Mouse (Mus musculus) testis, adult 2 months (tissue): Measurements from ENCODE around the gene Kcng4. TPM values are rescaled to one million over a fixed set of nuclear protein-coding genes. Genes with fewer than 3 reads are reported as not detected.

ENCODE experiments used
- H3K27ac ChIP-seq: fragments of 200-500 bp; 2 replicates; pipeline ENCODE4 v1.5.1; 2012; ENCODE audit warnings: low read depth, low read length; ENCODE audit not compliant: control insufficient read depth, insufficient read depth
- H3K27me3 ChIP-seq: fragments of 200-500 bp; 2 replicates; pipeline ENCODE4 v1.6.1; 2012; ENCODE audit warnings: mild to moderate bottlenecking, low read length, moderate library complexity; ENCODE audit not compliant: control insufficient read depth, insufficient read depth
- H3K36me3 ChIP-seq: fragments of 200-500 bp; 2 replicates; pipeline ENCODE4 v1.6.1; 2012; ENCODE audit warnings: mild to moderate bottlenecking, low read length; ENCODE audit not compliant: control insufficient read depth, insufficient read depth
- H3K4me1 ChIP-seq: fragments of 200-500 bp; 2 replicates; pipeline ENCODE4 v1.6.1; 2012; ENCODE audit warnings: low read length; ENCODE audit not compliant: control insufficient read depth, insufficient read depth
- H3K4me3 ChIP-seq: fragments of 200-500 bp; 2 replicates; pipeline ENCODE4 v1.5.1; 2012; ENCODE audit warnings: low read depth, mild to moderate bottlenecking, low read length, moderate library complexity, mixed read lengths; ENCODE audit not compliant: control insufficient read depth
- CTCF ChIP-seq: fragments of 200-500 bp; IDR thresholded peaks from 2 replicates; pipeline ENCODE4 v1.5.1; 2012; ENCODE audit warnings: low read depth, mild to moderate bottlenecking, inconsistent platforms, low read length, moderate library complexity; ENCODE audit not compliant: control insufficient read depth, insufficient read depth, insufficient replicate concordance
- POLR2A ChIP-seq: fragments of 200-500 bp; IDR thresholded peaks from 2 replicates; pipeline ENCODE4 v1.6.1; 2012; ENCODE audit warnings: low read depth, mild to moderate bottlenecking, inconsistent platforms, low read length, moderate library complexity; ENCODE audit not compliant: control insufficient read depth
- polyA plus RNA-seq: library from polyadenylated mRNA; depleted of rRNA; stranded (reverse); fragments of >200 nt; gene quantifications from 2 replicates; pipeline ENCODE4 v1.2.3, GENCODE M21; 2012; rRNA removed

Gene Kcng4
- polyA plus RNA-seq, 1 experiment, result 13.3 TPM

DNA sequence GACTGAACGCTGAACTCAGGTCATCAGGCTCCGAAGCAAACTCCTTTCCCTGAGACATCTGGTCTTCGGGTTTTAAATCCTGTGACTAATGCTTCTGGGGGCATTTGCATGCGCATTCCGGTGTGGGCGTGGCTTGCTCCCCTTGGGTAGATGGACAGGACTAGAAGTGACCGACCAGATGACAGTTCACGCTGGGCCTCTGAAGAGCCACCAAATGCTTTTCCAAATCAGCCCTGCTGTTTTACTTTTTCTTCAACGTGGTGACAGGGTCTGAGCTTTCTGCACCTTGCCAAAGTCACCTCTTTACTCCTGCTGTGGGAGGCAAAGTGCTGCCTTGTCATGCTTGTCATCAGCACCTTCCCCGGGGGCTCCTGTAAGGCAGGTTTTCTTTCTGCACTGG, 46.6 kb downstream of the Kcng4 start:
- Histone ChIP-seq H3K27ac (no peak overlapping the region), H3K36me3 (peaks cover 4% of the 10 kb centered on the region), H3K27me3 (no peaks in the 10 kb centered on the region), H3K4me1 (no peaks in the 10 kb centered on the region), H3K4me3 (no peak overlapping the region)
- TF ChIP-seq CTCF (no peak), POLR2A (0 out of 2 replicates have a peak, but pooled peaks have one; percentile 12)

DNA sequence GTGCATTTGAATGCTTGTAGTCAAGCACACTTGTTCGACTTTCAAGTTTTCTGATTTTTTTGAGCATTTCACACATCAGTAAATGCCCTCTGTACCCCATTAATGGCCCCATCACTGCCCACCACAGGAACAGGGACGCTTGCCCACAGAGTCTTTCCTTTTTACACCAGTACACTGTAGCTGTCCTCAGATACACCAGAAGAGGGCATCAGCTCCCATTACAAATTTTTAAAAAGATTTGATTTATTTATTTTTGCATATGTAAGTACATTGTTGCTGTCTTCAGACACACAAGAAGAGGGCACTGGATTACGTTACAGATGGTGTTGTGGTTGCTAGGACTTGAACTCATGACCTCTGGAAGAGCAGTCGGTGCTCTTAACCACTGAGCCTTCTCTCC, 47.2 kb downstream of the Kcng4 start:
- Histone ChIP-seq H3K4me1 (no peaks in the 10 kb centered on the region), H3K27ac (no peak overlapping the region), H3K4me3 (no peak overlapping the region), H3K36me3 (peaks cover 4% of the 10 kb centered on the region), H3K27me3 (no peaks in the 10 kb centered on the region)
- TF ChIP-seq CTCF (no peak), POLR2A (no peak)

DNA sequence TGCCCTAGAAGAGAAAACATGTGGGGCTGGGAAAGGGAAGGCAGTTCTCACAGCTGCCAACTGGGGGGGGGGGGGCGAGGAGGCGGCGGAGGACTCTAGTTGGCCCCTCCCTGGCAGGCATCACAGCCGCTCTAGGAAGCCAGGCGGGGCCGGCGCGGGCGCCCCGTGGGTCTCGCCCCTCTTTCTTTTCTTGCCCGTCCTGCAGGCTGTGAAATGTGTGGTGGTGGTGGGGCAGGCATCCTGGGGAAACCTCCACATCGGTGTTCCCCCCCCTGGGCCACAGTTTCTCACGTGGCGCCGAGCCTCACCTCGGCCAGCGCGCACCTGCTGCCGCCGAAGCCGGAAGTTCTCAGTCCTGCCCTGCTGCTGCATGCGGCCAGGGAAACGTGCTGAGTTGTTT, 49.6 kb downstream of the Kcng4 start:
- no peak overlapping the region; the same call in none of the 2 replicates for H3K4me3 ChIP-seq
- H3K27ac ChIP-seq, result no peak overlapping the region
- H3K36me3 ChIP-seq, result no peaks in the 10 kb centered on the region; the same call in 1 of the 2 replicates
- TF ChIP-seq POLR2A (no peak), CTCF (no peak)
- no peaks in the 10 kb centered on the region for H3K27me3 ChIP-seq
- no peaks in the 10 kb centered on the region; the same call in 1 of the 2 replicates for H3K4me1 ChIP-seq

DNA sequence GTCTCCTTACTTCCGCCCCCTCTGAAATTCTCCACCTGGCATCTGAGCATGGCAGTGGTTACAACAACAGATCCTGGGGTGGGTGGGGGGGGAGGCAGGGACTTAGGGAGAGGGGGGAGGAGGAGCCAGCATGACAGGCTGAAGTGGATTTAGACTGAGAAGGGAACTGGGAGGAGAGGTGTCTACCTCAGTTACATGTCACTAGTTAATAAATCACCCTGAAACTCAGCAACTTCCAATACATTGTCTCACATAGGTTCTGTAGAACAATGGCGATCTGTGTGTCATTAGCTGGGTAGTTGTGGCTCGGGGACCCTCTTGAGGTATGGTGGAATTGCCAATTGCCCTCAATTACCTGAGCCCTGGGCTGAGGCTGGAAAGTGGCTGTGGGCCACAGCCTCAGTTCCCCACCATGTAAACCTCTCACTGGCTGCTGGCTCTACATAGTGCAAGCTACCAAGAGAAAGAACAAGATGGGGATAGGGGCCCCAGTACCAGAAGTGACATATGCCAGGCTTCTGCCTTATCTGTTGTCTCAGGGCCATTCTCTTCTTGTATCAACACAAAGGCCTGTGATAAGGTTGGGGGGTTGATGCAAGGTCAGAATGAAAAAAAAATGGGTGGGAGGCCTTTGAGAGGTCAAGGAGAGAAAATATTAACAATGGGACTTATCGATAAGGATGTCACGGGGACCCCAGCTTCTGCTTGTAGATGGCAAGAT, 54.9 kb downstream of the Kcng4 start:
- TF ChIP-seq POLR2A, result no peak
- no peak for TF ChIP-seq CTCF
- H3K27ac ChIP-seq, result no peak overlapping the region
- no peak overlapping the region for H3K4me3 ChIP-seq
- H3K4me1 ChIP-seq, result no peaks in the 10 kb centered on the region; the same call in 1 of the 2 replicates
- peaks cover 2% of the 10 kb centered on the region for H3K36me3 ChIP-seq
- no peaks in the 10 kb centered on the region for H3K27me3 ChIP-seq

GRCm38 (mm10) chr8:119579096-119579495, 56.4 kb downstream of the Kcng4 start:
- Histone ChIP-seq H3K4me3 (no peak overlapping the region), H3K4me1 (peaks cover under 1% of the 10 kb centered on the region; the same call in 1 of the 2 replicates), H3K27ac (no peak overlapping the region), H3K36me3 (peaks cover 2% of the 10 kb centered on the region), H3K27me3 (no peaks in the 10 kb centered on the region)
- TF ChIP-seq POLR2A (no peak), CTCF (no peak)

- H3K27ac ChIP-seq, result peak overlapping the region; percentile 98
- peaks cover 8% of the 10 kb centered on the region for H3K4me1 ChIP-seq
- peaks cover 2% of the 10 kb centered on the region for H3K36me3 ChIP-seq
- TF ChIP-seq CTCF, result no peak
- no peak; the same call in 1 of the 2 replicates for TF ChIP-seq POLR2A
- no peaks in the 10 kb centered on the region for H3K27me3 ChIP-seq
- peak overlapping the region; percentile 96 for H3K4me3 ChIP-seq
Observed at GRCm38 (mm10) chr8:119575366-119575726, 60.1 kb downstream of the Kcng4 start.

GRCm38 (mm10) chr8:119574437-119575365, 60.8 kb downstream of the Kcng4 start, which contains the start of the genes Hsdl1 and Dnaaf1:
Gene Hsdl1 (minus strand): TSS chr8:119575183.
Gene Dnaaf1 (plus strand): TSS chr8:119575235.
- peaks cover 8% of the 10 kb centered on the region for H3K4me1 ChIP-seq
- H3K4me3 ChIP-seq, result peak within 1 kb of the TSS; percentile 96
- no peak for TF ChIP-seq CTCF
- TF ChIP-seq POLR2A, result peak; percentile 95; the same call in 1 of the 2 replicates
- H3K27me3 ChIP-seq, result no peaks in the 10 kb centered on the region
- H3K36me3 ChIP-seq, result peaks cover 2% of the 10 kb centered on the region
- peak within 1 kb of the TSS; percentile 98 for H3K27ac ChIP-seq

Other genes starting within 250 kb of the Kcng4 start
- 5.3 and 5.4 TPM in 2 replicates for gene Mlycd, start 240.8 kb downstream of the Kcng4 start, polyA plus RNA-seq
- gene Osgin1, start 201.6 kb downstream of the Kcng4 start, polyA plus RNA-seq, result 437 and 440 TPM in 2 replicates
- gene Necab2, start 189.0 kb downstream of the Kcng4 start, polyA plus RNA-seq, result 14.8 and 16.0 TPM in 2 replicates
- 1.3 and 1.4 TPM in 2 replicates for gene Slc38a8, start 134.0 kb downstream of the Kcng4 start, polyA plus RNA-seq
- 21.3 and 25.2 TPM in 2 replicates for gene Mbtps1, start 76.9 kb downstream of the Kcng4 start, polyA plus RNA-seq
- gene Hsdl1, start 60.5 kb downstream of the Kcng4 start, polyA plus RNA-seq, result 12.7 and 12.9 TPM in 2 replicates
- 577 and 660 TPM in 2 replicates for gene Dnaaf1, start 60.4 kb downstream of the Kcng4 start, polyA plus RNA-seq
- gene Taf1c, start 30.5 kb downstream of the Kcng4 start, polyA plus RNA-seq, result 6.3 and 6.9 TPM in 2 replicates
- 48.7 and 54.3 TPM in 2 replicates for gene Adad2, start 22.9 kb downstream of the Kcng4 start, polyA plus RNA-seq
- 25.8 and 26.9 TPM in 2 replicates for gene Wfdc1, start 30.7 kb upstream of the Kcng4 start, polyA plus RNA-seq
- 1.2 and 1.4 TPM in 2 replicates for gene Atp2c2, start 64.3 kb upstream of the Kcng4 start, polyA plus RNA-seq
- gene Tldc1, start 142.7 kb upstream of the Kcng4 start, polyA plus RNA-seq, result 6.4 and 6.8 TPM in 2 replicates
- 20.0 and 25.4 TPM in 2 replicates for gene Cotl1, start 204.9 kb upstream of the Kcng4 start, polyA plus RNA-seq
- gene Klhl36, start 226.6 kb upstream of the Kcng4 start, polyA plus RNA-seq, result 16.3 and 16.9 TPM in 2 replicates